Comparison of ENCODE assay signal across 12 mouse cellular contexts in the genomic region with DNA sequence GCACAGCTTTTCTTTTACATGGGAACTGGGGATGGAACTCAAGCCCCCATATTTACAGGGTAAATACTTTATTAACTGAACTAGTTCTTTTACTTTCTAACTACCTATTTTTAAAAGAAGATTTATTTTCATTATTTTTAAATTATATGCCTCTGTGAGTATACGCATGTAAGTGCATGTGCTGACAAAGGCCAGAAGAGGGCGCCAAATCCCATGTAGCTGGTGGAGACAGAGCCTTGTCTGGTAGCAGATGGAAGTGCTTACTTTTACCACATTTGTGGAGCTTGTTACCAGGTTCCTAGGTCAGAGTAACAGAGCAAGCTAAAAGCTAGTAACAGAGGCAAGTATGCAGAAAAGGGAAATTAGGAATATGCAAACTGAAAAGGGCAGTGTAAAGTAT.
DNase-seq lines count a peak whose midpoint lies in the region; ATAC-seq and TF ChIP-seq lines count a peak whose summit lies in the region.
"Had no signal": no experiment of that assay in that cellular context is flagged by ENCODE, and none has a peak within 500 bp of the region (broad histone marks: within the 10 kb centered on the region; RNA-seq: fewer than 3 reads in every experiment).

No protein-coding gene starts in this region.

- TF ChIP-seq EP300 in CH12.LX (IDR thresholded peaks at IDR 0.05; ENCODE audit: low read length): no peak

- H3K4me2 ChIP-seq in CH12.LX (ENCODE audit: insufficient read depth, low read depth, poor library complexity, severe bottlenecking): no peak overlapping the region
- no peak overlapping the region for H3K4me2 ChIP-seq in heart, embryonic 12.5 days
- H3K4me2 ChIP-seq: embryonic facial prominence, embryonic 13.5 days had no signal

- H3K4me1 ChIP-seq in CH12.LX (ENCODE audit: control insufficient read depth in 1 of 2, insufficient read depth in 2 of 2): peaks cover 4 to 7% of the 10 kb centered on the region in 2 experiments; a peak in 2 of 4 replicates
- no peaks in the 10 kb centered on the region for H3K4me1 ChIP-seq in heart, embryonic 12.5 days (replicated peaks)

- ATAC-seq in heart, embryonic 12.5 days (ENCODE audit: insufficient number of reproducible peaks, low FRiP score): no peak
- ATAC-seq: activated CD4-positive, CD25-positive, alpha-beta regulatory T cell, adult 4 months; forebrain, embryonic 14.5 days had no signal

- H3K27me3 ChIP-seq in CH12.LX (replicated peaks): no peaks in the 10 kb centered on the region
- no peaks in the 10 kb centered on the region for H3K27me3 ChIP-seq in heart, embryonic 12.5 days (replicated peaks)
- H3K27me3 ChIP-seq: embryonic facial prominence, embryonic 13.5 days had no signal

- peak; percentile 9 for DNase-seq in embryo, embryonic 10 days (ENCODE audit: low spot score)
- DNase-seq in embryo, embryonic 9.5 days (ENCODE audit: extremely low spot score): no peak
- no peak for DNase-seq in left cerebral cortex, adult 2 months (ENCODE audit: extremely low spot score in 1 of 2, low spot score in 2 of 2)
- no peak for DNase-seq in left cerebral cortex, adult 8-10 months (ENCODE audit: low spot score in 2 of 2)
- DNase-seq in CH12.LX (ENCODE audit: extremely low read depth): peak; percentile 22
- peak; percentile 10 for DNase-seq in c-Kit-positive CD71-positive TER-119-negative erythroid progenitor cells, embryonic 14.5 days (ENCODE audit: low read depth)
- no peak for DNase-seq in adrenal gland, postnatal 14 days
- DNase-seq: right cerebral cortex, postnatal 14 days had no signal

- H3K79me2 ChIP-seq in CH12.LX (replicated peaks; ENCODE audit: control insufficient read depth, extremely low read depth, insufficient read depth, poor library complexity, severe bottlenecking): no peaks in the 10 kb centered on the region

- in situ Hi-C loops in CH12.LX (cut with MboI; ENCODE audit: low pct_ligation_motif_present, low pct_unique_long_range_greater_than_20kb, low sequenced_read_pairs): no loop called here

- no peak overlapping the region for H3K4me3 ChIP-seq in left cerebral cortex, adult 2 months
- H3K4me3 ChIP-seq in CH12.LX (replicated peaks in 1 of 3; ENCODE audit: low read depth in 2 of 3, low read length in 2 of 3, poor library complexity in 1 of 3): no peak overlapping the region
- H3K4me3 ChIP-seq in heart, embryonic 12.5 days: no peak overlapping the region
- H3K4me3 ChIP-seq: embryonic facial prominence, embryonic 13.5 days had no signal

- no peak overlapping the region for H3K9ac ChIP-seq in CH12.LX (ENCODE audit: insufficient read depth, low read depth)
- no peak overlapping the region for H3K9ac ChIP-seq in heart, embryonic 12.5 days
- H3K9ac ChIP-seq: embryonic facial prominence, embryonic 13.5 days had no signal

- H3K36me3 ChIP-seq in CH12.LX (replicated peaks in 1 of 2; ENCODE audit: control insufficient read depth in 1 of 2, insufficient read depth in 1 of 2, low read length in 1 of 2): no peaks in the 10 kb centered on the region
- H3K36me3 ChIP-seq in heart, embryonic 12.5 days: no peaks in the 10 kb centered on the region
- H3K36me3 ChIP-seq: embryonic facial prominence, embryonic 13.5 days had no signal

- peak; percentile 20 for TF ChIP-seq CTCF in left cerebral cortex, adult 2 months (IDR thresholded peaks at IDR 0.05)
- TF ChIP-seq CTCF in CH12.LX (conservative IDR thresholded peaks at IDR 0.05 in 1 of 2, IDR thresholded peaks at IDR 0.05 in 1 of 2; ENCODE audit: low read depth in 2 of 2, low read length in 2 of 2): peak; percentile 9 to 41; a peak in 2 of 4 replicates

- TF ChIP-seq RAD21 in CH12.LX (IDR thresholded peaks at IDR 0.05; ENCODE audit: low read depth, low read length): peak; percentile 1

- 72% methylated on average over 2 of the region's 2 CpGs for WGBS in heart, embryonic 12.5 days

- no peak for TF ChIP-seq POLR2A in CH12.LX (IDR thresholded peaks at IDR 0.05; ENCODE audit: low read depth, low read length)

- H3K9me3 ChIP-seq in CH12.LX (replicated peaks; ENCODE audit: low read length): peaks cover 2% of the 10 kb centered on the region
- peaks cover 3% of the 10 kb centered on the region; the same call in 1 of the 2 replicates for H3K9me3 ChIP-seq in heart, embryonic 12.5 days (replicated peaks)

- dilution Hi-C loops in CH12.LX (cut with MboI; ENCODE audit: extremely low pct_ligation_motif_present, extremely low pct_unique_long_range_greater_than_20kb, low sequenced_read_pairs): no loop called here

- no peak overlapping the region for H3K27ac ChIP-seq in left cerebral cortex, adult 2 months
- no peak overlapping the region for H3K27ac ChIP-seq in CH12.LX (ENCODE audit: insufficient read depth, low read depth)
- H3K27ac ChIP-seq in heart, embryonic 12.5 days (ENCODE audit: poor library complexity, severe bottlenecking): no peak overlapping the region
- H3K27ac ChIP-seq: embryonic facial prominence, embryonic 13.5 days had no signal

- intact Hi-C loops in left cerebral cortex, adult 2 months (cut with DNase I): no loop called here

TF ChIP-seq in CH12.LX, 34 proteins besides CTCF, POLR2A, EP300 and RAD21:
- no peak for TF ChIP-seq E2F4 (IDR thresholded peaks at IDR 0.05; ENCODE audit: insufficient replicate concordance, low read depth, low read length)
- TF ChIP-seq SIN3A (IDR thresholded peaks at IDR 0.05; ENCODE audit: low read length): no peak
- TF ChIP-seq CHD2 (IDR thresholded peaks at IDR 0.05; ENCODE audit: low read length): no peak
- TF ChIP-seq USF2 (conservative IDR thresholded peaks at IDR 0.05; ENCODE audit: low read depth, low read length): no peak
- no peak for TF ChIP-seq ELF1 (IDR thresholded peaks at IDR 0.05; ENCODE audit: low read depth, low read length)
- TF ChIP-seq GABPA (IDR thresholded peaks at IDR 0.05; ENCODE audit: insufficient replicate concordance, low read depth, low read length): no peak
- TF ChIP-seq NELFE (IDR thresholded peaks at IDR 0.05; ENCODE audit: low read depth, low read length): no peak
- TF ChIP-seq MEF2A (IDR thresholded peaks at IDR 0.05; ENCODE audit: borderline replicate concordance, low read depth, low read length): no peak
- no peak for TF ChIP-seq USF1 (IDR thresholded peaks at IDR 0.05; ENCODE audit: low read depth, low read length)
- TF ChIP-seq ZKSCAN1 (IDR thresholded peaks at IDR 0.05; ENCODE audit: borderline replicate concordance, low read depth, low read length): no peak
- no peak for TF ChIP-seq MAFK (IDR thresholded peaks at IDR 0.05; ENCODE audit: insufficient replicate concordance, low read length)
- no peak for TF ChIP-seq CHD1 (IDR thresholded peaks at IDR 0.05; ENCODE audit: low read depth, low read length)
- no peak for TF ChIP-seq HCFC1 (IDR thresholded peaks at IDR 0.05; ENCODE audit: low read depth, low read length)

Comparison
In these comparisons a context has a peak if more than half of its experiments do, and no peak if none do; other contexts are left out.
1. DNase-seq: peak in embryo, embryonic 10 days (single experiment), CH12.LX (single experiment) and c-Kit-positive CD71-positive TER-119-negative erythroid progenitor cells, embryonic 14.5 days (single experiment); none in embryo, embryonic 9.5 days (single experiment), left cerebral cortex, adult 2 months (0 of 2), left cerebral cortex, adult 8-10 months (0 of 2) and adrenal gland, postnatal 14 days (single experiment).